12 mouse cellular contexts compared by ENCODE assay signal in genomic region chr15:33758771-33759170, GRCm38 (mm10).
"Had no signal": no experiment of that assay in that cellular context is flagged by ENCODE, and none has a peak within 500 bp of the region (broad histone marks: within the 10 kb centered on the region; RNA-seq: fewer than 3 reads in every experiment).

No protein-coding gene starts in this region.

- H3K4me1 ChIP-seq: lung, embryonic 15.5 days; megakaryocyte, embryonic 14.5 days; midbrain, embryonic 13.5 days; midbrain, embryonic 15.5 days; neural tube, embryonic 12.5 days had no signal

- H3K27ac ChIP-seq: lung, embryonic 15.5 days; macrophage; midbrain, embryonic 13.5 days; midbrain, embryonic 15.5 days; neural tube, embryonic 12.5 days had no signal

- H3K4me3 ChIP-seq: lung, embryonic 15.5 days; megakaryocyte, embryonic 14.5 days; midbrain, embryonic 13.5 days; midbrain, embryonic 15.5 days; neural tube, embryonic 12.5 days had no signal

- H3K36me3 ChIP-seq: lung, embryonic 15.5 days; midbrain, embryonic 13.5 days; midbrain, embryonic 15.5 days; neural tube, embryonic 12.5 days had no signal

- H3K9ac ChIP-seq: lung, embryonic 15.5 days; midbrain, embryonic 13.5 days; midbrain, embryonic 15.5 days; neural tube, embryonic 12.5 days had no signal

- DNase-seq: lung, adult 2 months; right cerebral cortex, postnatal 14 days; spleen, adult 18-20 months; thymus, adult 18-20 months; thymus, postnatal 14 days; thymus, postnatal 36 days had no signal

- H3K27me3 ChIP-seq: lung, embryonic 15.5 days; megakaryocyte, embryonic 14.5 days; midbrain, embryonic 13.5 days; midbrain, embryonic 15.5 days; neural tube, embryonic 12.5 days had no signal
